Mouse (Mus musculus) MEL (cell line): ENCODE data around the gene Cyb561d1.

ENCODE experiments used
- CTCF ChIP-seq, 3 experiments: IDR thresholded peaks in 2 of 3; conservative IDR thresholded peaks in 1 of 3; 2 replicates each; pipeline ENCODE4 v1.5.1; 2011 to 2012; ENCODE audit warnings: low read length in 3 of 3, low read depth in 2 of 3, mild to moderate bottlenecking in 2 of 3, improper control_type of control experiment in 1 of 3, inconsistent platforms in 1 of 3, mixed read lengths in 1 of 3, moderate library complexity in 1 of 3; ENCODE audit not compliant: control insufficient read depth in 1 of 3, insufficient read depth in 1 of 3, poor library complexity in 1 of 3, severe bottlenecking in 1 of 3
- MAFK ChIP-seq: IDR thresholded peaks from 2 replicates; pipeline ENCODE4 v1.6.1; 2011; ENCODE audit warnings: low read depth, mild to moderate bottlenecking, low read length, improper control_type of control experiment, borderline replicate concordance
- MAX ChIP-seq: IDR thresholded peaks from 2 replicates; pipeline ENCODE4 v1.6.1; 2011; ENCODE audit warnings: low read length, improper control_type of control experiment

GRCm38 (mm10) chr3:108188716-108189490 lies 12.1 kb downstream of the Cyb561d1 start:
- TF ChIP-seq MAX (no peak), CTCF (IDR thresholded peaks at IDR 0.05 in 2 of 3, conservative IDR thresholded peaks at IDR 0.05 in 1 of 3; ENCODE audit: control insufficient read depth in 1 of 3, insufficient read depth in 1 of 3, low read depth in 2 of 3, low read length in 3 of 3, poor library complexity in 1 of 3, severe bottlenecking in 1 of 3) (no peak), MAFK (no peak)
